Mouse (Mus musculus) fibroblast of lung, adult 2 months (primary cell): Measurements from ENCODE around the gene Pacsin2.
A peak's percentile ranks its signal among the peaks of the same experiment; 100 is the strongest.
"Not testable (repeated sequence)": the region's sequence is repeated elsewhere in the genome, so short reads cannot be mapped to it uniquely, and the experiment has no call there.

Experiments used
- DNase-seq: peaks from one replicate; pipeline ENCODE4 v3.0.0-alpha.2; 2011; ENCODE audit warnings: low read depth

Gene Pacsin2

GRCm38 (mm10) chr15:83422299-83422981 is 42.0 kb downstream of the Pacsin2 start:
- no peak for DNase-seq

GRCm38 (mm10) chr15:83419562-83419961 is 44.8 kb downstream of the Pacsin2 start:
- DNase-seq: no peak

- no peak for DNase-seq
Measured at GRCm38 (mm10) chr15:83418685-83419084, 45.7 kb downstream of the Pacsin2 start.

GRCm38 (mm10) chr15:83417916-83418315 is 46.5 kb downstream of the Pacsin2 start:
- DNase-seq: no peak

- peak; percentile 71 for DNase-seq
Measured at GRCm38 (mm10) chr15:83417407-83417806, 47.0 kb downstream of the Pacsin2 start.

- DNase-seq: no peak
Measured at GRCm38 (mm10) chr15:83415391-83415790, 49.0 kb downstream of the Pacsin2 start.

GRCm38 (mm10) chr15:83411616-83412015 is 52.8 kb downstream of the Pacsin2 start:
- no peak for DNase-seq

- DNase-seq: no peak
Measured at GRCm38 (mm10) chr15:83410735-83411134, 53.7 kb downstream of the Pacsin2 start.

GRCm38 (mm10) chr15:83410270-83410669 is 54.1 kb downstream of the Pacsin2 start:
- DNase-seq: peak; percentile 88

- DNase-seq: no peak
Measured at GRCm38 (mm10) chr15:83408692-83409442, 55.5 kb downstream of the Pacsin2 start.

- DNase-seq: no peak
Measured at GRCm38 (mm10) chr15:83408216-83408615, 56.2 kb downstream of the Pacsin2 start.

- DNase-seq: no peak
Measured at GRCm38 (mm10) chr15:83407502-83407901, 56.9 kb downstream of the Pacsin2 start.

GRCm38 (mm10) chr15:83405866-83406265 is 58.5 kb downstream of the Pacsin2 start:
- DNase-seq: not testable (repeated sequence)

- no peak for DNase-seq
Measured at GRCm38 (mm10) chr15:83404008-83404407, 60.4 kb downstream of the Pacsin2 start.

- DNase-seq: no peak
Measured at GRCm38 (mm10) chr15:83403016-83403415, 61.4 kb downstream of the Pacsin2 start.

- DNase-seq: no peak
Measured at GRCm38 (mm10) chr15:83392722-83393121, 71.7 kb downstream of the Pacsin2 start.

- DNase-seq: no peak
Measured at GRCm38 (mm10) chr15:83387911-83388310, 76.5 kb downstream of the Pacsin2 start.

GRCm38 (mm10) chr15:83383633-83384032 is 80.8 kb downstream of the Pacsin2 start:
- DNase-seq: no peak

GRCm38 (mm10) chr15:83383136-83383535 is 81.3 kb downstream of the Pacsin2 start:
- peak; percentile 67 for DNase-seq

- peak; percentile 62 for DNase-seq
Measured at GRCm38 (mm10) chr15:83382467-83382866, 81.9 kb downstream of the Pacsin2 start.

- no peak for DNase-seq
Measured at GRCm38 (mm10) chr15:83377153-83377552, 87.3 kb downstream of the Pacsin2 start.

GRCm38 (mm10) chr15:83375136-83375535 is 89.3 kb downstream of the Pacsin2 start:
- peak; percentile 49 for DNase-seq

- no peak for DNase-seq
Measured at GRCm38 (mm10) chr15:83374076-83374475, 90.3 kb downstream of the Pacsin2 start.
